Mouse (Mus musculus) stomach, embryonic 15.5 days (tissue): ENCODE results near the gene Gkn2. TPM values are rescaled to one million over a fixed set of nuclear protein-coding genes. Genes with fewer than 3 reads are reported as not detected.

Experiments
- ATAC-seq: fragments of 200-750 bp; cut with Nextera tagmentation; 2 replicates; pipeline ENCODE4 v1.8.0; 2017; ENCODE audit warnings: low read depth, moderate number of reproducible peaks, moderate TSS enrichment; ENCODE audit not compliant: insufficient read depth, low FRiP score
- H3K27ac ChIP-seq: fragments of 300-500 bp; sonication (generic); 2 replicates; pipeline ENCODE4 v1.5.1; 2015; ENCODE audit warnings: mild to moderate bottlenecking, inconsistent platforms
- H3K27me3 ChIP-seq: fragments of 300-500 bp; sonication (generic); replicated peaks from 2 replicates; pipeline ENCODE4 v1.6.1; 2015; ENCODE audit warnings: inconsistent platforms
- H3K36me3 ChIP-seq: fragments of 300-500 bp; sonication (generic); 2 replicates; pipeline ENCODE4 v1.6.1; 2015; ENCODE audit warnings: inconsistent platforms
- H3K4me1 ChIP-seq: fragments of 300-500 bp; sonication (generic); 2 replicates; pipeline ENCODE4 v1.6.1; 2015; ENCODE audit warnings: inconsistent platforms
- H3K4me2 ChIP-seq: fragments of 300-500 bp; sonication (generic); 2 replicates; pipeline ENCODE4 v1.6.1; 2015; ENCODE audit warnings: mild to moderate bottlenecking, inconsistent platforms
- H3K4me3 ChIP-seq: fragments of 300-500 bp; sonication (generic); replicated peaks from 2 replicates; pipeline ENCODE4 v1.5.1; 2015; ENCODE audit warnings: inconsistent platforms
- H3K9ac ChIP-seq: fragments of 300-500 bp; sonication (generic); 2 replicates; pipeline ENCODE4 v1.6.1; 2015; ENCODE audit warnings: inconsistent platforms
- H3K9me3 ChIP-seq: fragments of 300-500 bp; sonication (generic); 2 replicates; pipeline ENCODE4 v1.6.1; 2016; ENCODE audit warnings: inconsistent platforms
- WGBS: fragments of 180-500 bp; shearing (Covaris S2); methylation state at CpG from one replicate; pipeline ENCODE4 v1.1.7; 2015; 5-methylcytosine and 5-hydroxymethylcytosine counted together
- polyA plus RNA-seq: library from polyadenylated mRNA; unstranded; fragments of >200 nt; fragmentation: Nextera tagmentation; extraction: Ambion mirVana; gene quantifications from 2 replicates; pipeline ENCODE4 v1.2.1, GENCODE M21; 2015

Gene Gkn2
- polyA plus RNA-seq = 2.3 and 4.7 TPM in 2 replicates

- H3K4me2 ChIP-seq = no peak within 1 kb of the TSS
- H3K27ac ChIP-seq = no peak within 1 kb of the TSS
- no peaks in the 10 kb centered on the region for H3K36me3 ChIP-seq
- WGBS = 77% methylated on average over 9 of the region's 9 CpGs
- H3K9ac ChIP-seq = no peak within 1 kb of the TSS
- H3K4me1 ChIP-seq = no peaks in the 10 kb centered on the region
- ATAC-seq = no peak
- H3K4me3 ChIP-seq = no peak within 1 kb of the TSS
- H3K9me3 ChIP-seq = no peaks in the 10 kb centered on the region
- no peaks in the 10 kb centered on the region for H3K27me3 ChIP-seq
Observed at GRCm38 (mm10) chr6:87373057-87373456, at the start of gene Gkn2. Gkn2 (plus strand) TSS chr6:87373357.

DNA sequence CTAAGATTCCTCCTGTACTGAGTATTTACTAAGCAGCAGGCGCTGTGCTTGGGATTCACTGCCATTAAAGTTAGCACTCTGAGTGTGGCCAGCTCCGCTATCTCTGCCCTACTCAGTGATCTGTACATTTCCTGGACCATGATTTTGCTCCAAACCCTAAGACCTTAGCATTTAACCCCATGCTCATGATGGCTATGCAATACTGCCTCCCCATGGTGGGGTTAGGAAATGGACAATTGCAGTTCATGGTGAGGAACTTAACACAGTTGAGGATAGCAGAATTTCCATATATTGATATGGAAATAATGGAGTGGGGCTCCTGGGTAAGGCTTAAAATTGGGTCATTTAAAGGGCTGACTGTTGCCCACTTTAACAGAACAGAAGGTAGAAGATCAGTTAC, 49.8 kb upstream of the Gkn2 start:
- no peak for ATAC-seq
- H3K9me3 ChIP-seq = no peaks in the 10 kb centered on the region
- no peak overlapping the region for H3K4me3 ChIP-seq
- no peaks in the 10 kb centered on the region for H3K27me3 ChIP-seq
- peaks cover 4% of the 10 kb centered on the region; the same call in 1 of the 2 replicates for H3K4me1 ChIP-seq
- WGBS = 79% methylated on average over 2 of the region's 2 CpGs
- H3K36me3 ChIP-seq = no peaks in the 10 kb centered on the region
- no peak overlapping the region for H3K4me2 ChIP-seq
- no peak overlapping the region for H3K27ac ChIP-seq
- H3K9ac ChIP-seq = no peak overlapping the region

GRCm38 (mm10) chr6:87326932-87327331, 46.2 kb upstream of the Gkn2 start:
- H3K27me3 ChIP-seq = no peaks in the 10 kb centered on the region
- no peak overlapping the region for H3K4me2 ChIP-seq
- H3K9ac ChIP-seq = no peak overlapping the region
- H3K4me3 ChIP-seq = no peak overlapping the region
- H3K36me3 ChIP-seq = no peaks in the 10 kb centered on the region
- 78% methylated on average over 2 of the region's 2 CpGs for WGBS
- no peak overlapping the region for H3K27ac ChIP-seq
- no peaks in the 10 kb centered on the region for H3K9me3 ChIP-seq
- no peak for ATAC-seq
- peaks cover 10% of the 10 kb centered on the region for H3K4me1 ChIP-seq

DNA sequence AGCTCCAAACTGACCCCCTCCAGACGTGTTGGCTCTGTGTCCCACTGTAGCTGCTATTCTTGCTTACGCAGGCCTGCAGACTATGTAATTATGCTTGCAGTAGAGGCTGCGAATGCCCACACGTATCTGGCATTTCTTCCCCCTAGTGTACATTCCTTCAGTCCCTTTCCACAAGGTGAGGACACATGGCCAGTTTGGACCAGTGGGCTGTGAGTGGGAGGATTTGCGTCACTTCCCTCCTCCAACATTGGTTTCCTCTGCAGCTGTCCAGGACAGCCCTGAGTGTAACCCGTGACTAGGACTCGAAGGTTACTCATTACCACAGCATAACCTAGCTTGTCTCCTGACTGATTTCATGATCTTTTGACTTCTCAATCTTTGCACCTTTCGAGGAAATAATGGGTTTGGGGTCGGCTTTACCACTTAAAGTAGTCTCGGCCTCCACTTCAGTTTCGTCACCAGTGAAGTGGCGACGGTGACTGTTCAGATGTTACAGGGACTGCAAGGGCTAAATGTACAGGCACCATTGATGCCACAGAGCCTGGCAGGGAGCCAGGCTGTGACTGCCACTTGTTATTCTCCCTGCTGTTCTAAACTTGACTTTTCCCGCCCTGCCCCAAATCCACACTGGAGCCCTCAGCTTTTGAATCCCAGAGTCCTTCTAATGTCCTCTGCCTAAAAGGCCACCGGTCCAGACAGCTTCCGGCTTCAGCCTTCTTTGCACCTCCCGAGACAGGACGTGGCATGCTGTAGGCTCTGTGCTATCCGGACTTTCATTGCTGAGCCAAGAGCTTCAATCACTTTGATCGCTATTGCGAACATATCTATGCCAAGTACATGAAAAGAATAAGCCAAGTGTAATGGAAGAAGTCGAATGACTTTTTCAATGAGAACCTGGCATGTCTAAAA, 44.6 kb upstream of the Gkn2 start:
- no peak overlapping the region for H3K9ac ChIP-seq
- H3K9me3 ChIP-seq = no peaks in the 10 kb centered on the region
- 77% methylated on average over 22 of the region's 22 CpGs for WGBS
- no peak overlapping the region for H3K4me3 ChIP-seq
- no peaks in the 10 kb centered on the region for H3K36me3 ChIP-seq
- no peak for ATAC-seq
- H3K4me2 ChIP-seq = no peak overlapping the region
- H3K27me3 ChIP-seq = no peaks in the 10 kb centered on the region
- no peak overlapping the region for H3K27ac ChIP-seq
- H3K4me1 ChIP-seq = peaks cover 10% of the 10 kb centered on the region

- Histone ChIP-seq H3K4me3 (no peak overlapping the region), H3K4me1 (peaks cover 17% of the 10 kb centered on the region), H3K4me2 (peak overlapping the region; percentile 87)
Observed at GRCm38 (mm10) chr6:87332380-87332779, 40.8 kb upstream of the Gkn2 start.

GRCm38 (mm10) chr6:87334361-87335090, 38.6 kb upstream of the Gkn2 start:
- peaks cover 13% of the 10 kb centered on the region for H3K4me1 ChIP-seq
- peak overlapping the region; percentile 92 for H3K27ac ChIP-seq
- WGBS = 18% methylated on average over 11 of the region's 11 CpGs
- no peak for ATAC-seq
- H3K4me3 ChIP-seq = peak overlapping the region; percentile 70
- H3K36me3 ChIP-seq = no peaks in the 10 kb centered on the region
- peak overlapping the region; percentile 87 for H3K4me2 ChIP-seq
- no peaks in the 10 kb centered on the region for H3K9me3 ChIP-seq
- H3K27me3 ChIP-seq = no peaks in the 10 kb centered on the region
- H3K9ac ChIP-seq = peak overlapping the region; percentile 68

More at GRCm38 (mm10) chr6:87332380-87332779, 40.8 kb upstream of the Gkn2 start:
- 33% methylated on average over 2 of the region's 2 CpGs for WGBS
- no peaks in the 10 kb centered on the region for H3K9me3 ChIP-seq
- no peaks in the 10 kb centered on the region for H3K27me3 ChIP-seq
- no peak overlapping the region for H3K9ac ChIP-seq
- H3K36me3 ChIP-seq = no peaks in the 10 kb centered on the region
- no peak for ATAC-seq
- H3K27ac ChIP-seq = no peak overlapping the region

DNA sequence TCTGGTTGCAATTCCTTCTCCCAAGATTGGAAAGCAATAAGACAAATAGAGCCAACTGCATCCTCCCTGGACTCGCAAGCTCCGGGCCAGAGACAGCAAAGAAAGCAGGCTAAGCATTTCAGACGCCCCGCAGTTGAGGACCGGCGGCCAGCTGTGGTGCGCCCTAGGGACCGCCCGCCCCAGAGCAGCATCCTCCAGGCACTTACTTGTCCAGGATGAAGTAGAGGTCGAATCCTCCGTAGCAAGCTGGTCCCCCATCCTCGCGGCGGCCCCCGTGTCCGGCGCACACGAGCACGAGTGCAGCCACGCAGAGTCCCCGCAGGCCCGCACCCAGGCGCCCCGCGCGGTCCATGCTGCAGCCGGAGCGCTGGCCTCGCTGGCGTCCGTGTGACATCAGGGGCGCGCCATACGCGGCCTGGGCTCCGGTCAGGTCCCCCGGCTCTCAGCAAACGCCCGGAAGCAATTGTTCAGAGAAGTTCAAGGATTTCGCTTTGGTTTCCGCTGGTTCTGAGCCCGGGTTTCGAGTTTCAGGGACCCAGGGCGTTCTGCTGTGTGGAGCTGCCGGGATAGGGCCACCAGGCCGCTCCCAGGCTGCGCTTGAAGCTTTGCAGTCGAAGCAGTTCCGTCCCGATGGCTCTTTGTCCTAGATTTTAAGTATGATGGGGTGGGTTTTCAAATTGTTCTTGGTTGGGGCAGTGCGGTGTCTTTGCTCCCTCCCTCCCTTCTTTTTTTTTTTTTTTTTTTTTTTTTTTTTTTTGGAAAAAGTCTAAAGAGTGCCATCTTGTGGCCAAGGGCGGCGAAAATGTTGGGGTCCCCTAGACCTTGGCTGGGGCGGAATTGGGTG, 37.8 kb upstream of the Gkn2 start, which contains the start of gene Antxr1:
Antxr1 (minus strand) TSS at position 731 of the 844 bp plus-strand sequence.
- WGBS = under 1% methylated on average over 54 of the region's 54 CpGs
- H3K27ac ChIP-seq = peak within 1 kb of the TSS; percentile 92

GRCm38 (mm10) chr6:87335935-87336295, 37.2 kb upstream of the Gkn2 start:
- no peak for ATAC-seq
- WGBS = 26% methylated on average over 6 of the region's 6 CpGs
- peak overlapping the region; percentile 70 for H3K4me3 ChIP-seq
- H3K4me2 ChIP-seq = peak overlapping the region; percentile 87; the same call in 1 of the 2 replicates
- no peaks in the 10 kb centered on the region for H3K9me3 ChIP-seq
- H3K4me1 ChIP-seq = peaks cover 13% of the 10 kb centered on the region
- H3K36me3 ChIP-seq = no peaks in the 10 kb centered on the region
- H3K9ac ChIP-seq = no peak overlapping the region
- no peak overlapping the region for H3K27ac ChIP-seq
- H3K27me3 ChIP-seq = no peaks in the 10 kb centered on the region

More for the DNA sequence above, 37.8 kb upstream of the Gkn2 start, which contains the start of gene Antxr1:
- Histone ChIP-seq H3K4me1 (peaks cover 13% of the 10 kb centered on the region), H3K4me2 (peak within 1 kb of the TSS; percentile 87), H3K27me3 (no peaks in the 10 kb centered on the region), H3K9ac (peak within 1 kb of the TSS; percentile 68), H3K4me3 (peak within 1 kb of the TSS; percentile 70), H3K9me3 (no peaks in the 10 kb centered on the region), H3K36me3 (no peaks in the 10 kb centered on the region)
- peak; percentile 72; the same call in 1 of the 2 replicates for ATAC-seq

DNA sequence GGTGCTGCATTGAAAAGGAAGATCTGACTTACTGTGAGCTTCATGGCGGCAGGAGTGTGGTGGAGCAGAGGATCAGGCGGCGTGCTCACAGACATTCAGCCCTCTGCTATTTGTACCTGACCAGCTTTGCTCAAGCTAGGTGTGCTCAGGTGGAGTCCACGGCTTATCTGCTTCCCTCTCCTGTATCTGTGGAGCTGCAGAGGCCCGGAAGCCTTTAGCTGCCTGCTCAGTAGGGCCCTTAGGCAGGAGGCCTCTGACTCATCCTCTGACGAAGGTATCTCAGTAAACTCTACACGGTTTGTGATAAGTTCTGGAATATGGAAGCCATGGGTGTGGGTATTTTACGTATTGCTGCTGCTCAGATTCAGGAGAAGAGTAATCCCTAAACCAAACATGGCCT, 22.3 kb upstream of the Gkn2 start, which contains the start of gene Gkn1:
Gkn1 (minus strand) TSS at position 114 of the 400 bp plus-strand sequence.
- Histone ChIP-seq H3K4me1 (no peaks in the 10 kb centered on the region), H3K27me3 (no peaks in the 10 kb centered on the region), H3K36me3 (no peaks in the 10 kb centered on the region), H3K27ac (no peak within 1 kb of the TSS), H3K4me2 (no peak within 1 kb of the TSS), H3K9me3 (no peaks in the 10 kb centered on the region), H3K4me3 (no peak within 1 kb of the TSS), H3K9ac (no peak within 1 kb of the TSS)
- peak; percentile 47 for ATAC-seq
- 85% methylated on average over 8 of the region's 8 CpGs for WGBS

- H3K9ac ChIP-seq = no peak overlapping the region
- no peak overlapping the region for H3K4me2 ChIP-seq
- no peak overlapping the region for H3K4me3 ChIP-seq
- H3K27me3 ChIP-seq = no peaks in the 10 kb centered on the region
- no peaks in the 10 kb centered on the region for H3K36me3 ChIP-seq
- ATAC-seq = peak; percentile 70; the same call in 1 of the 2 replicates
- no peaks in the 10 kb centered on the region for H3K4me1 ChIP-seq
- H3K9me3 ChIP-seq = no peaks in the 10 kb centered on the region
- 42% methylated on average over 5 of the region's 5 CpGs for WGBS
- H3K27ac ChIP-seq = no peak overlapping the region
Observed at GRCm38 (mm10) chr6:87354441-87354840, 18.7 kb upstream of the Gkn2 start.

DNA sequence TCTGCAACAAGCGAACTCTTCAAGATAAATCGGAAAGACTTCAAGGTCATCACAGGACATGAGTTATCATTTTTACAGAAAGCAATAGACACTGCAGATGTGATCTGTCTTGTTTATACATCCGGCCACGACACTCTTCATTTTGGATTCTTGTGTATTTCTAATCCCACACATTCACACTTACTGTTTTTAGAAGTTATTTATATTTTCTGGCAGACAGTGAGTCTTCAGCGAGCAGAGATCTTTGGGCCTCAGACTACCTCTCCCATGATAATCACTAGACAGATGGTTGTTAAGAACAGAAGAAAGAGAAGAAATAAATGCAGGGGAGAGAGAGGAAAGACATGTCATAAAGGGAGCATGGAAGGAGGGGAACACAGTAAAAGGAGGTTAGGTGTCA, 3.9 kb upstream of the Gkn2 start:
- Histone ChIP-seq H3K27me3 (no peaks in the 10 kb centered on the region), H3K4me3 (no peak overlapping the region), H3K36me3 (no peaks in the 10 kb centered on the region), H3K9me3 (no peaks in the 10 kb centered on the region), H3K4me2 (no peak overlapping the region), H3K9ac (no peak overlapping the region), H3K27ac (no peak overlapping the region), H3K4me1 (no peaks in the 10 kb centered on the region)
- WGBS = 79% methylated on average over 5 of the region's 5 CpGs
- ATAC-seq = no peak
